Mouse (Mus musculus) kidney, adult 2 months (tissue): Measurements from ENCODE around the gene Galnt12. TPM values are rescaled to one million over a fixed set of nuclear protein-coding genes. Genes with fewer than 3 reads are reported as not detected.

Source experiments
- DNase-seq: peaks from one replicate; pipeline ENCODE4 v3.0.0; 2021
- H3K27ac ChIP-seq: fragments of 200-500 bp; 2 replicates; pipeline ENCODE4 v1.5.1; 2012; ENCODE audit warnings: low read depth, low read length, control low read depth, inconsistent platforms; ENCODE audit not compliant: insufficient read depth
- H3K27me3 ChIP-seq: fragments of 200-500 bp; replicated peaks from 2 replicates; pipeline ENCODE4 v1.6.1; 2012; ENCODE audit warnings: mild to moderate bottlenecking, moderate library complexity, low read length, inconsistent platforms; ENCODE audit not compliant: control insufficient read depth, insufficient read depth
- H3K36me3 ChIP-seq: fragments of 200-500 bp; 2 replicates; pipeline ENCODE4 v1.6.1; 2012; ENCODE audit warnings: mild to moderate bottlenecking, moderate library complexity, low read length, inconsistent platforms; ENCODE audit not compliant: control insufficient read depth, insufficient read depth
- H3K4me1 ChIP-seq: fragments of 200-500 bp; 2 replicates; pipeline ENCODE4 v1.6.1; 2011; ENCODE audit warnings: low read length; ENCODE audit not compliant: control insufficient read depth, insufficient read depth
- H3K4me3 ChIP-seq: fragments of 200-500 bp; 2 replicates; pipeline ENCODE4 v1.5.1; 2011; ENCODE audit warnings: mild to moderate bottlenecking, low read depth, low read length, control low read depth; ENCODE audit not compliant: insufficient read depth
- CTCF ChIP-seq: fragments of 200-500 bp; conservative IDR thresholded peaks from 2 replicates; pipeline ENCODE4 v1.5.1; 2011; ENCODE audit warnings: low read depth, mild to moderate bottlenecking, control low read depth, low read length, moderate library complexity, mixed read lengths; ENCODE audit not compliant: insufficient read depth, insufficient read length
- POLR2A ChIP-seq: fragments of 200-500 bp; IDR thresholded peaks from one replicate; pipeline ENCODE4 v1.6.1; 2011; ENCODE audit warnings: low read depth, low read length, control low read depth
- WGBS: fragments of 180-500 bp; shearing (Covaris S2); methylation state at CpG from one replicate; pipeline ENCODE4 v1.1.7; 2018; 5-methylcytosine and 5-hydroxymethylcytosine counted together
- polyA plus RNA-seq: library from polyadenylated mRNA; depleted of rRNA; stranded (reverse); fragments of >200 nt; gene quantifications from 2 replicates; pipeline ENCODE4 v1.2.3, GENCODE M21; 2012

The Galnt12 gene
- polyA plus RNA-seq, 1 experiment: 3.6 TPM

GRCm38 (mm10) chr4:47103561-47103960 is 11.9 kb downstream of the Galnt12 start:
- Histone ChIP-seq H3K4me1 (no peaks in the 10 kb centered on the region), H3K36me3 (no peaks in the 10 kb centered on the region), H3K27ac (no peak overlapping the region), H3K27me3 (no peaks in the 10 kb centered on the region), H3K4me3 (no peak overlapping the region)
- TF ChIP-seq POLR2A: no peak
- TF ChIP-seq CTCF: no peak
- DNase-seq: no peak
- WGBS: 89% methylated on average over 10 of the region's 10 CpGs

- no peaks in the 10 kb centered on the region for H3K27me3 ChIP-seq
- no peaks in the 10 kb centered on the region for H3K36me3 ChIP-seq
- H3K4me1 ChIP-seq: no peaks in the 10 kb centered on the region
- no peak for DNase-seq
- no peak for TF ChIP-seq CTCF
- TF ChIP-seq POLR2A: no peak
- 60% methylated on average over 9 of the region's 9 CpGs for WGBS
- no peak overlapping the region for H3K27ac ChIP-seq
- no peak overlapping the region for H3K4me3 ChIP-seq
These were observed 20.2 kb downstream of the Galnt12 start for GRCm38 (mm10) chr4:47111885-47112284.

- H3K36me3 ChIP-seq: no peaks in the 10 kb centered on the region
- H3K27me3 ChIP-seq: no peaks in the 10 kb centered on the region
- DNase-seq: no peak
- no peak overlapping the region for H3K27ac ChIP-seq
- no peak overlapping the region for H3K4me3 ChIP-seq
- H3K4me1 ChIP-seq: no peaks in the 10 kb centered on the region
- 70% methylated on average over 9 of the region's 9 CpGs for WGBS
- TF ChIP-seq CTCF: no peak
- no peak for TF ChIP-seq POLR2A
These were observed 20.9 kb downstream of the Galnt12 start for GRCm38 (mm10) chr4:47112560-47112959.

- Histone ChIP-seq H3K4me1 (no peaks in the 10 kb centered on the region), H3K27me3 (no peaks in the 10 kb centered on the region), H3K4me3 (no peak overlapping the region), H3K36me3 (no peaks in the 10 kb centered on the region), H3K27ac (no peak overlapping the region)
- WGBS: 66% methylated on average over 13 of the region's 13 CpGs
- peak; percentile 46 for DNase-seq
- TF ChIP-seq POLR2A (no peak), CTCF (peak; percentile 66)
These were observed 30.5 kb downstream of the Galnt12 start for GRCm38 (mm10) chr4:47122051-47122706.

GRCm38 (mm10) chr4:47124140-47124711 is 32.5 kb downstream of the Galnt12 start:
- no peak for TF ChIP-seq POLR2A
- no peak for TF ChIP-seq CTCF
- H3K36me3 ChIP-seq: no peaks in the 10 kb centered on the region
- H3K4me1 ChIP-seq: no peaks in the 10 kb centered on the region
- WGBS: 86% methylated on average over 9 of the region's 9 CpGs
- DNase-seq: no peak
- no peak overlapping the region for H3K27ac ChIP-seq
- no peaks in the 10 kb centered on the region for H3K27me3 ChIP-seq
- H3K4me3 ChIP-seq: no peak overlapping the region

- Histone ChIP-seq H3K4me1 (no peaks in the 10 kb centered on the region), H3K4me3 (no peak overlapping the region), H3K36me3 (no peaks in the 10 kb centered on the region), H3K27ac (no peak overlapping the region), H3K27me3 (no peaks in the 10 kb centered on the region)
- peak; percentile 43 for DNase-seq
- WGBS: 73% methylated on average over 7 of the region's 7 CpGs
- TF ChIP-seq CTCF: peak; percentile 58; the same call in 1 of the 2 replicates
- TF ChIP-seq POLR2A: no peak
These were observed 36.8 kb downstream of the Galnt12 start for GRCm38 (mm10) chr4:47128515-47128914.

GRCm38 (mm10) chr4:47129572-47129971 is 37.9 kb downstream of the Galnt12 start:
- no peak for DNase-seq
- Histone ChIP-seq H3K36me3 (no peaks in the 10 kb centered on the region), H3K27ac (no peak overlapping the region), H3K27me3 (no peaks in the 10 kb centered on the region), H3K4me3 (no peak overlapping the region), H3K4me1 (no peaks in the 10 kb centered on the region)
- WGBS: 82% methylated on average over 4 of the region's 4 CpGs
- no peak for TF ChIP-seq POLR2A
- TF ChIP-seq CTCF: no peak
